Mouse (Mus musculus) testis, adult 10 weeks (tissue): Measurements from ENCODE around the gene Olfr1406. TPM values are rescaled to one million over a fixed set of nuclear protein-coding genes. Genes with fewer than 3 reads are reported as not detected.

Experiments
- polyA plus RNA-seq: library from polyadenylated mRNA; stranded (reverse); fragments of 350-450 nt; fragmentation: Illumina TruSeq; extraction: RNeasy Lipid Tissue Mini Kit (QIAGEN cat#74804); gene quantifications from one replicate; pipeline ENCODE4 v1.2.3, GENCODE M21; 2014; ENCODE audit warnings: low read depth, low replicate concordance

Olfr1406 gene
- polyA plus RNA-seq, result not detected

DNA sequence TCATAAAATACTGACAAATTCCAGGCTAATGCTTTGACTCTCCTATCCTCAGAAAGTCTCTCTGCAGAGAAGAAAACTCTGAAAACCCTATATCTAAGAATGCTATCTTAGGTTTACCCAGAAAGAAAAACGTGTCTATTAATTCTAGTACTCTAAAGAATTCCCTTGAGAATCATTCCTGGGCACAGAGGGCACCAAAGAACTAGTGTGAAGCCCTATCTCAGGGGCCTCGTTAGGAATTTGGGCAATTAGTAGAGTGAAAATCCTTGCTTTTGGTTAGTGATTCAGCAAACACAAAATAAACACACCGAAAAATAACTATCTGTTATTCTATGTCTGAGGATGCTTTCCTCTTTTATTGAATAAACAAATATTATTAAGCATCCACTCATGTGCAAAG is at the start of gene Olfr1406:
Gene Olfr1406, minus strand, starts transcription at position 101 of the 400 bp plus-strand sequence.

DNA sequence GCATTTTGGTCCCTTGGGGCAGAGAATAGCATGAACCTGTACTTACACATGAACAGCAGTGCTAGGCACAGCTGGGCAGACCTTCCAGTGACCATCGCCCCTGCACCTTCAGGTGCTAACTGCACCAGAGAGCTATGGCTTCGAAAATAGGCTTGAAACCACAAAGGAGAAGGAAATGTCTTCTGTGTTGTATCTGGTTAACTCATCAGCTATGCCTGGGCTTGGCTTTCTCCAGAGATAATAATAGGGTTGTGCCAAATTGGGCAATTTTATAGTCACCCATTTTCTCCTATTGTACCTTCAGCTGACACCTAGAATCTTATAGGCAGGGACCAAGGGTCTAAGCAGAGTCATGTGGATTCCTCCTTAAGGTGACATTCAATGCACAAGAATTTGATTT is 36.6 kb upstream of the Olfr1406 start, which contains the start of gene Fcer1a:
Gene Fcer1a, minus strand, starts transcription at position 134 of the 400 bp plus-strand sequence.

DNA sequence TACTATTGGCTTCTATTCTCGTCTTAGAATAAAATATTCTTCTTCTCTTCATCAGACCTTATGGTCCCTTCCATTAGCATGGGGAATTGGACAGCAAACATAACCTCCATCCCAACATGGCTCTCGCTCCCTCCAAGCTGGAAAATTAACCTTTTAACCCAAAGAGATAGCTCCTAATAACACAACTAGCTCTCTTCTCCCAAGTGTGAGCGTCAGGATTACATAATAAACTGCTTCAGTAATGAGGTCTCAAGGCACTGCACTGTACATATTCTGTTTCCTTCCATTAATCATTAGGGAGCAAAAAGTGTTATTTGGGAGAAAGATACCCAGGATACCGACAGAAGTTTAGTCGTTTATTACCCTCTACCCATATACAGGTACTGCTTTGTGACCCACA is 21.7 kb upstream of the Olfr1406 start, which contains the start of gene Olfr1404:
Gene Olfr1404, plus strand, starts transcription at position 301 of the 400 bp plus-strand sequence.

DNA sequence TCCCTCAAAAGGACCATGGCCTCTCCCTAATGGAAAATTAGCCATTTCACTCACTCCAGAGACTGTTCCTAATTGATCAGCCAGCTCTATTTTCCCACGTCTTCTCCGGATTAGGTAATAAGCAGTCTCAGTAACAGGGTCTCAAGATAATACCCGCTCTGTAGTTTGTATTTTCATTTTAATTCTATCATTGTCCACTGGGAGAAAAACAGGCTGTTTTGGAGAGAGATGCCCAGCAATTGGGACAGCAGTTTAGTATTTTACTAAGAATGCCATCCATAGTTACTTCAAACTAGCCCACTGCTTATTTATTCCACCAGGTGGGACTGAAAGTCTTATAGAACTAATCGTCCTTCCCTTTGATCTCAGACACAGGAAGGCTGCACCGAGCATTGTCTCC is 7.1 kb upstream of the Olfr1406 start, which contains the start of gene Olfr218:
Gene Olfr218, plus strand, starts transcription at position 301 of the 400 bp plus-strand sequence.

DNA sequence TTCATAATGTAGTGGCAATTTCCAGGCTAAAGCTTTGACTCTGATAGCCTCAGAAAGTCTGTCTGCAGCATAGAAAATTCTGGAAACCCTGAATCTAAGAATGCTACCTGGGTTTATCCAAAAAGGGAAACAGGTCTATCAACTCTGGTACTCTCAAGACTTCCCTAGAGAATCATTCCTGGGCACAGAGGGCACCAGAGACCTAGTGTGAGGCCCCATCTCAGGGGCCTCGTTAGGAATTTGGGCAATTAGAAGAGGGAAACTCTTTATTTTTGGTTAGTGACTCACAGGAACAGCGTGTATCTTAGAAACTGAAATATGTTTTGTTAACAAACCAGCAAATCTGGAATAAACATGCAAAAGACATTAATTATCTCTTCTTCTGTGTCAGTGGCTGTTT is 53.2 kb downstream of the Olfr1406 start, which contains the start of gene Olfr1408:
Gene Olfr1408, minus strand, starts transcription at position 101 of the 400 bp plus-strand sequence.

Other genes with a start within 250 kb of the Olfr1406 start
- not detected for gene Olfr16, start 240.2 kb downstream of the Olfr1406 start, polyA plus RNA-seq
- gene Olfr1408, start 53.3 kb downstream of the Olfr1406 start, polyA plus RNA-seq, result not detected
- not detected for gene Olfr218, start 7.2 kb upstream of the Olfr1406 start, polyA plus RNA-seq
- gene Olfr1404, start 21.8 kb upstream of the Olfr1406 start, polyA plus RNA-seq, result not detected
- gene Fcer1a, start 36.6 kb upstream of the Olfr1406 start, polyA plus RNA-seq, result not detected
- gene Olfr418, start 75.4 kb upstream of the Olfr1406 start, polyA plus RNA-seq, result not detected
- gene Mptx2, start 87.1 kb upstream of the Olfr1406 start, polyA plus RNA-seq, result not detected
- not detected for gene Ackr1, start 143.1 kb upstream of the Olfr1406 start, polyA plus RNA-seq
- gene Aim2, start 160.2 kb upstream of the Olfr1406 start, polyA plus RNA-seq, result 0.69 TPM
- not detected for gene Cadm3, start 177.1 kb upstream of the Olfr1406 start, polyA plus RNA-seq